Mouse (Mus musculus) frontal cortex, postnatal 36 days (tissue): Measurements from ENCODE around the gene Zfp507.
A peak's percentile ranks its signal among the peaks of the same experiment; 100 is the strongest.

ENCODE experiments used
- DNase-seq, 2 experiments: peaks; one replicate each; pipeline ENCODE4 v3.0.0; 2022; ENCODE audit warnings: low spot score in 2 of 2

Gene Zfp507

DNA sequence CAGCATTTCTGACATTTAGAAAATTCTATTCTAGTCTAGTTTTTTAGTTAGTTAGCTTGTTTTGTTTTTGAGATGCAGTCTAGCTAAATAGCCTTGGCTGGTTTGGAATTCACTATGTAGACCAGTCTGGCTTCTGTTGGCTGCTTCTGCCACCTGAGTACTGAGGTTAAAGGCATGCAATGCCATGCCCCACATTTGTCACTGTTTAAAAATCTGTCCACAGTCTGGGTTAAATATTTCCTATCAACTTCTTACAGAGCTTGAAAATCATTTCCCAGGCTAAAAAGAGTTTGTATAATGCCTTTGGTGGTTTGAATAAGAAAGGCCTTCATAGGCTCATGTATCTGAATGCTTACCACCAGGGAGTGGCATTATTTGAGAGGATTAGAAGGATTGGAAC lies 63.9 kb downstream of the Zfp507 start:
- no peak for DNase-seq

- no peak for DNase-seq
Measured at GRCm38 (mm10) chr7:35733313-35734050, 69.3 kb downstream of the Zfp507 start.

DNA sequence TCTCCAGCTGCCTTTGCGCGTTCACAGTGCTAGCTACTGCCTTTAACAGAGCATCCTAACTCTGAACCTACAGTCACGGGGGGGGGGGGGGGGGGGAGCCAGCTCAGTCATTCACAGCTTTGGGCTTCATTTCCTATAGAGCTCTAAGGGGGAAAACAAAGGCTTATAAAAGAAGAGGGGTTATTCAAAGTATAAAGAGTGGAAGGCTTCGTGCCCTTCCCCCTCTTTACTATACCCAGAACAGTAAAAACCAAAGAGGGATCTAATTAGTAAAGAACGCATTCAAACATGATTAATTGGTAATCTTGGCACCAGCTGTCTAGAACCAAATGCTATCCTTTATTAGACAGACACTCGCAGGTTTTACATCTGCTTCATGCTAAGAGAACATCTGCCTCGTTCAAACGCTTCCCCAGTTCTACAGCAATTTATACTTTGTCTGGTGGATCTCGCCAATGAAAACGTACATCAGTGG lies 70.2 kb downstream of the Zfp507 start:
- DNase-seq: no peak

GRCm38 (mm10) chr7:35729621-35730031 lies 73.2 kb downstream of the Zfp507 start:
- DNase-seq: peak in 1 of 2 experiments; percentile 57

DNA sequence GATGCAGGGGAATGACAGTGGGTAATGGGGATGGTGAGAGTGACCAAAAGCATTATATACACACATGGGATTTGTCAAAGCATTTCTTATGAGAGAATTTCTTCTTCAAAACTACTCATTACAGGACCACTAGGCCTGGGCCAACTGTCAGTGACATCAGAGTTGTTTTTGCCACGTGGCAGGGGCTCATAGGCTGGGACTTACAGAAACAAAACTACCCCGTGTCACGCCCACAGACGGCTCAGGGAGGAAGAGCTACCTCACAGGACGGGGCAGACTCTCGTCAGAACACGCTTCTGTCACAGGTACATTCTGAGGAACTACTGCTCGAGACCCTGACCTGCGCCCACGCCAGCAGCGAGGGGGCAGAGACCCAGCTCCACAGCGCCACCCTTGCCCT lies 74.4 kb downstream of the Zfp507 start:
- DNase-seq: no peak

GRCm38 (mm10) chr7:35723035-35723434 lies 79.8 kb downstream of the Zfp507 start:
- no peak for DNase-seq
